8 mouse cellular contexts compared by ENCODE assay signal in genomic region chr11:32532765-32533481, GRCm38 (mm10). TPM values are rescaled to one million over a fixed set of nuclear protein-coding genes. Genes with fewer than 3 reads are reported as not detected.
DNase-seq lines count a peak whose midpoint lies in the region; ATAC-seq and TF ChIP-seq lines count a peak whose summit lies in the region.

Stk10 (plus strand) TSS chr11:32533305.

- ATAC-seq in heart, embryonic 12.5 days (ENCODE audit: insufficient number of reproducible peaks, low FRiP score), result peak; percentile 95
- ATAC-seq in kidney, postnatal 0 days (replicated peaks; ENCODE audit: low FRiP score, low read depth), result peak; percentile 89
- ATAC-seq in monocyte, adult 5-6 weeks (replicated peaks; ENCODE audit: insufficient number of reproducible peaks, low FRiP score, low TSS enrichment, poor library complexity, severe bottlenecking), result peak; percentile 36

- peak within 1 kb of the TSS; percentile 75 for H3K9ac ChIP-seq in heart, embryonic 12.5 days
- H3K9ac ChIP-seq in kidney, postnatal 0 days (ENCODE audit: low read depth, low read length), result peak within 1 kb of the TSS; percentile 59
- peak within 1 kb of the TSS; percentile 74 for H3K9ac ChIP-seq in liver, adult 2 months (ENCODE audit: low read depth, low read length)

- TF ChIP-seq POLR2A in embryonic fibroblast, embryonic 13.5 days (IDR thresholded peaks at IDR 0.05; ENCODE audit: low read depth, low read length), result peak; percentile 91
- 0 out of 2 replicates have a peak, but pooled peaks have one; percentile 57 for TF ChIP-seq POLR2A in liver, adult 2 months (IDR thresholded peaks at IDR 0.05; ENCODE audit: extremely low read depth, insufficient read depth, low read length)

- no peaks in the 10 kb centered on the region for H3K4me1 ChIP-seq in embryonic fibroblast, embryonic 13.5 days (ENCODE audit: control insufficient read depth, insufficient read depth, low read length)
- H3K4me1 ChIP-seq in heart, embryonic 12.5 days (replicated peaks), result peaks cover 21% of the 10 kb centered on the region
- H3K4me1 ChIP-seq in kidney, postnatal 0 days (replicated peaks; ENCODE audit: insufficient read depth, low read length), result peaks cover 13% of the 10 kb centered on the region; the same call in 1 of the 2 replicates
- peaks cover 1% of the 10 kb centered on the region; the same call in 1 of the 2 replicates for H3K4me1 ChIP-seq in liver, adult 2 months (ENCODE audit: control insufficient read depth, insufficient read depth, low read length)

- H3K9me3 ChIP-seq in heart, embryonic 12.5 days (replicated peaks), result no peaks in the 10 kb centered on the region
- H3K9me3 ChIP-seq in kidney, postnatal 0 days (replicated peaks; ENCODE audit: low read length), result no peaks in the 10 kb centered on the region

- no peaks in the 10 kb centered on the region for H3K36me3 ChIP-seq in C2C12 (ENCODE audit: control insufficient read depth, insufficient read depth)
- no peaks in the 10 kb centered on the region for H3K36me3 ChIP-seq in heart, embryonic 12.5 days
- H3K36me3 ChIP-seq in kidney, postnatal 0 days (ENCODE audit: insufficient read depth, low read length), result no peaks in the 10 kb centered on the region
- H3K36me3 ChIP-seq in liver, adult 2 months (ENCODE audit: control insufficient read depth, insufficient read depth, low read length), result no peaks in the 10 kb centered on the region

- under 1% methylated on average over 76 of the region's 82 CpGs for WGBS in heart, embryonic 12.5 days
- under 1% methylated on average over 75 of the region's 82 CpGs for WGBS in kidney, postnatal 0 days
- WGBS in liver, adult 2 months, result under 1% methylated on average over 79 of the region's 82 CpGs

- peaks cover 45% of the 10 kb centered on the region for H3K79me2 ChIP-seq in C2C12 (ENCODE audit: control insufficient read depth, insufficient read depth)
- H3K79me2 ChIP-seq in liver, adult 2 months (ENCODE audit: control insufficient read depth, insufficient read depth, low read length), result no peaks in the 10 kb centered on the region

- H3K27ac ChIP-seq in embryonic fibroblast, embryonic 13.5 days (ENCODE audit: insufficient read depth, low read length), result no peak within 1 kb of the TSS
- H3K27ac ChIP-seq in heart, embryonic 12.5 days (ENCODE audit: poor library complexity, severe bottlenecking), result no peak within 1 kb of the TSS
- 0 out of 2 replicates have a peak within 1 kb of the TSS, but pooled peaks have one; percentile 9 for H3K27ac ChIP-seq in kidney, postnatal 0 days
- H3K27ac ChIP-seq in liver, adult 2 months (replicated peaks; ENCODE audit: insufficient read depth, low read depth, low read length), result peak within 1 kb of the TSS; percentile 24; the same call in 1 of the 2 replicates

- peak within 1 kb of the TSS; percentile 94 for H3ac ChIP-seq in C2C12 (ENCODE audit: control insufficient read depth, insufficient read length, low read depth)

- H3K27me3 ChIP-seq in C2C12 (ENCODE audit: control insufficient read depth, insufficient read depth, insufficient read length), result no peaks in the 10 kb centered on the region
- H3K27me3 ChIP-seq in heart, embryonic 12.5 days (replicated peaks), result peaks cover 5% of the 10 kb centered on the region; the same call in 1 of the 2 replicates
- H3K27me3 ChIP-seq in kidney, postnatal 0 days (ENCODE audit: insufficient read depth, low read length), result no peaks in the 10 kb centered on the region
- H3K27me3 ChIP-seq in liver, adult 2 months (ENCODE audit: control insufficient read depth, insufficient read depth, low read length), result peaks cover 2% of the 10 kb centered on the region; the same call in 1 of the 2 replicates

- DNase-seq in brain, adult 2 months (ENCODE audit: low read depth, low spot score), result peak; percentile 96
- peak; percentile 92 for DNase-seq in kidney, postnatal 0 days (ENCODE audit: low spot score)
- DNase-seq in liver, adult 2 months (ENCODE audit: extremely low read depth, low read depth, low spot score), result peak; percentile 68
- peak; percentile 96 for DNase-seq in spleen, postnatal 36 days (ENCODE audit: low spot score in 2 of 2)

- peaks cover 36% of the 10 kb centered on the region for H3K79me3 ChIP-seq in C2C12 (ENCODE audit: low read depth)

- H3K4me3 ChIP-seq in C2C12 (ENCODE audit: insufficient read depth, poor library complexity, severe bottlenecking), result peak within 1 kb of the TSS; percentile 90
- peak within 1 kb of the TSS; percentile 74 for H3K4me3 ChIP-seq in embryonic fibroblast, embryonic 13.5 days (ENCODE audit: insufficient read depth, low read length)
- H3K4me3 ChIP-seq in heart, embryonic 12.5 days, result peak within 1 kb of the TSS; percentile 74
- peak within 1 kb of the TSS; percentile 58 for H3K4me3 ChIP-seq in kidney, postnatal 0 days (replicated peaks; ENCODE audit: low read depth, low read length)
- peak within 1 kb of the TSS; percentile 81 for H3K4me3 ChIP-seq in liver, adult 2 months (ENCODE audit: insufficient read depth, low read depth, low read length)

- TF ChIP-seq CTCF in C2C12 (IDR thresholded peaks at IDR 0.05; ENCODE audit: control insufficient read depth, insufficient read depth, insufficient read length), result no peak
- TF ChIP-seq CTCF in embryonic fibroblast, embryonic 13.5 days (IDR thresholded peaks at IDR 0.05; ENCODE audit: borderline replicate concordance, insufficient read depth, low read length), result no peak
- no peak for TF ChIP-seq CTCF in kidney, postnatal 0 days (IDR thresholded peaks at IDR 0.05; ENCODE audit: low read depth)
- TF ChIP-seq CTCF in liver, adult 2 months (IDR thresholded peaks at IDR 0.05; ENCODE audit: low read depth, low read length), result no peak

- H3K4me2 ChIP-seq in heart, embryonic 12.5 days, result peak within 1 kb of the TSS; percentile 88
- peak within 1 kb of the TSS; percentile 98 for H3K4me2 ChIP-seq in kidney, postnatal 0 days (ENCODE audit: low read length)

TF ChIP-seq in C2C12, 6 proteins besides CTCF, POLR2A, EP300 and RAD21:
- TF ChIP-seq USF1 (IDR thresholded peaks at IDR 0.05; ENCODE audit: low read depth), result no peak
- TF ChIP-seq CEBPB (IDR thresholded peaks at IDR 0.05; ENCODE audit: low read depth), result no peak
- no peak for TF ChIP-seq MYOD1 (IDR thresholded peaks at IDR 0.05; ENCODE audit: control insufficient read depth, insufficient read length, low read depth)
- no peak for TF ChIP-seq MYOG (IDR thresholded peaks at IDR 0.05; ENCODE audit: control insufficient read depth, extremely low read depth, insufficient read length)
- peak; percentile 37 for TF ChIP-seq MAX (IDR thresholded peaks at IDR 0.05)

RNA-seq across cellular contexts. Expression of gene Stk10, which starts in this region (rescaled TPM):
- 8.2 TPM for polyA plus RNA-seq in C2C12 (2012; fragmentation: generic; extraction: Trizol)
- 4.4 and 6.1 TPM in 2 replicates for polyA plus RNA-seq in embryonic fibroblast, embryonic 13.5 days (2011; ENCODE audit: insufficient read length, low read depth, missing spikeins)
- 2.9 and 3.2 TPM in 2 replicates for polyA plus RNA-seq in heart, embryonic 12.5 days (2016; fragmentation: Nextera tagmentation; extraction: Ambion mirVana)
- 2.3 and 2.4 TPM in 2 replicates for polyA plus RNA-seq in kidney, postnatal 0 days (2015; fragmentation: Nextera tagmentation; extraction: Ambion mirVana)
- total RNA-seq in liver, adult 2 months (2014; rRNA removed), result 2.0 and 2.5 TPM in 2 replicates
- 2.0 and 2.4 TPM in 2 replicates for polyA plus RNA-seq in liver, adult 2 months (2012; rRNA removed)
- total RNA-seq in monocyte, adult 5-6 weeks (2017), result 432 to 527 TPM (median 505 TPM) in 3 replicates

Comparison
In these comparisons a context has a peak if more than half of its experiments do, and no peak if none do; other contexts are left out.
1. RNA of gene Stk10 (total RNA-seq): 432 to 527 TPM in monocyte, adult 5-6 weeks; 2.0 to 2.5 TPM in liver, adult 2 months; every median in the first group is over 100 times any median in the second.
2. H3K27ac ChIP-seq: peak in kidney, postnatal 0 days (single experiment) and liver, adult 2 months (single experiment); none in embryonic fibroblast, embryonic 13.5 days (single experiment) and heart, embryonic 12.5 days (single experiment).
3. ATAC-seq: peak in every context shown above with its lines; median percentile 95 in heart, embryonic 12.5 days; 89 in kidney, postnatal 0 days; 36 in monocyte, adult 5-6 weeks.
4. Peak in every context shown above with its lines, with median percentiles within 50 percentile points of each other: H3K4me3 ChIP-seq, DNase-seq and H3K9ac ChIP-seq.